Mouse (Mus musculus) left cerebral cortex, postnatal 36 days (tissue): ENCODE measurements around the gene Gm4513. TPM values are rescaled to one million over a fixed set of nuclear protein-coding genes. Genes with fewer than 3 reads are reported as not detected.
"Not testable (repeated sequence)": the region's sequence is repeated elsewhere in the genome, so short reads cannot be mapped to it uniquely, and the experiment has no call there.

Experiments used
- DNase-seq, 2 experiments: peaks; one replicate each; pipeline ENCODE4 v3.0.0; 2021 to 2022; ENCODE audit warnings: low spot score in 2 of 2, mixed read lengths in 1 of 2
- intact Hi-C: fragments of 180-260 bp; cut with DNase I; formaldehyde crosslinking; loops from one replicate; pipeline ENCODE4 v1.15.1; 2025
- total RNA-seq, 2 experiments: library from RNA; stranded (reverse); gene quantifications; 2 replicates each; pipeline ENCODE4 v1.2.3; 2021

Gene Gm4513
- not detected for total RNA-seq

DNA sequence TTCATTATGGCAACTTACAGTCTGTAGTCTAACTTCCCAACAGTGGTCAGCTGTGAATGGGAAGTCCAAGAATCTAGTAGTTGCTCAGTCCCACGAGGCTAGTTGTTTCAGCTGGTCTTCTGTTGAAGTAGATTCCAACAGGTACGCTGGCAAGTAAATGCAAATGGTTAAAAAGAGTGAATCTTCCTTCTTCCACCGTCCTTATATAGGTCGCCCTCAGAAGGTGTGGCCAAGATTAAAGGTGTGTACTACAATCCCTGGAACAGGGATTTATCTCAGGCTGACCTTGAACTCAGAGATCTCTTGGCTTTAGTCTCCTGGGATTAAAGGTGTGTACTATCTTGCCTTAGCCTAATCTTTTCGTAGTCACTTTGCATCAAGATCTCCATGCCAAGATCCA lies at the start of gene Gm4513:
Gene Gm4513, minus strand, starts transcription at position 101 of the 400 bp plus-strand sequence.
- intact Hi-C loops = not testable (repeated sequence)

GRCm38 (mm10) chr7:20576141-20576540 lies 22.7 kb downstream of the Gm4513 start, which contains the start of gene Gm4141:
TSS of gene Gm4141 (minus strand) at chr7:20576241.
- DNase-seq, intact Hi-C loops: not testable (repeated sequence)

More for the DNA sequence above, at the start of gene Gm4513:
- not testable (repeated sequence) for DNase-seq

DNA sequence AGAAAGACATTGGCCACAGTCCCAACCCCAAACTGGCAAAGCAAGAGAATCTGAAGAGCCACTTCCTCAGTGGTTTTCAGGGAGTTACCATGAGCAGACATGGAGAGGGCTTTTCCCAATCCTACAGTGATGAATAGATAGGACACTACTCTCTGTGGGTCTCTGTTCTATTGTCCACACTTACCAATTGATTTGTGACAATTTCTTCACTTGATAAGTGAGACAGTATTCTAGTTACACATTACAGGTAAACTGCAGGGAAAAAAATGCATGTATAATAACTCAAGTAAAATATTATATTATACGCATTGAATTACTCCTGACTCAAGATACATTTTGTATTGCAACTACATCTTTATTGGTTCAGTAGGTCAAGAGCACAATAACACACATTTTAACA lies 53.2 kb downstream of the Gm4513 start, which contains the start of gene Gm5726:
Gene Gm5726, minus strand, starts transcription at position 101 of the 400 bp plus-strand sequence.
- DNase-seq, intact Hi-C loops: not testable (repeated sequence)

Other genes with a start within 250 kb of the Gm4513 start
- not detected for gene Gm5728, start 223.6 kb downstream of the Gm4513 start, total RNA-seq
- not detected for gene Vmn1r100, start 181.1 kb downstream of the Gm4513 start, total RNA-seq
- not detected for gene Vmn1r101, start 156.4 kb downstream of the Gm4513 start, total RNA-seq
- not detected for gene Gm10670, start 124.1 kb downstream of the Gm4513 start, total RNA-seq
- not detected for gene Vmn1r103, start 88.5 kb downstream of the Gm4513 start, total RNA-seq
- gene Vmn1r104, start 65.2 kb downstream of the Gm4513 start, total RNA-seq = not detected
- gene Gm5726, start 53.3 kb downstream of the Gm4513 start, total RNA-seq = not detected
- not detected for gene Gm4141, start 22.8 kb downstream of the Gm4513 start, total RNA-seq
- gene Vmn1r107, start 69.9 kb upstream of the Gm4513 start, total RNA-seq = not detected
- gene Vmn1r111, start 104.2 kb upstream of the Gm4513 start, total RNA-seq = not detected
- gene Gm10668, start 131.6 kb upstream of the Gm4513 start, total RNA-seq = not detected
- not detected for gene Vmn1r112, start 172.2 kb upstream of the Gm4513 start, total RNA-seq
- not detected for gene Vmn1r113, start 188.3 kb upstream of the Gm4513 start, total RNA-seq
- gene Vmn1r114, start 213.2 kb upstream of the Gm4513 start, total RNA-seq = not detected
- not detected for gene Vmn1r115, start 246.0 kb upstream of the Gm4513 start, total RNA-seq